Mouse (Mus musculus) yolk sac, embryonic 10.5 days (tissue): ENCODE results near the gene Filip1.
A peak's percentile ranks its signal among the peaks of the same experiment; 100 is the strongest.

Source experiments
- DNase-seq: peaks from one replicate; pipeline ENCODE4 v3.0.0-alpha.2; 2017; ENCODE audit warnings: low spot score

Filip1 gene

GRCm38 (mm10) chr9:79823856-79824255, 188.8 kb downstream of the Filip1 start:
- DNase-seq: no peak

DNA sequence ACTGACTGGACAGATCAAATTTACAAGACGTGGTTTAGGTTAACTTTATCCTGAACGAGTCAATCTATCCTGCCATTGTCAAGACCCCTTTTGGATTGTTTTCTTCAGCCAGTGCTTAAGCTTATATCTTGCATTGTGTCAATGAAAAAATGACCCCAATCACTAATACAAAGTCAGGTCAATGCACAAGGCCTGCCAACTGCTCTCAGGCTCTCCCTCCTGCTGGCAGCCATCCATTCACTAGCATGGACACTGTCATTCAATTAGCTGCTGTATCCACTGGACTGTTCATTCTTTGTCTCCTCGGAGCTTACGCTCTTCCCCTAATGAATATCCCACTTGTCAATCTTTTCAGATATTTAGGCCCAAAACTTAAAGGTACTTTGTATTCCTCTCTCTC, 189.2 kb downstream of the Filip1 start:
- DNase-seq: no peak

- no peak for DNase-seq
These were observed 196.2 kb downstream of the Filip1 start for GRCm38 (mm10) chr9:79816464-79816863.

GRCm38 (mm10) chr9:79816013-79816412, 196.6 kb downstream of the Filip1 start:
- no peak for DNase-seq

- DNase-seq: no peak
These were observed 198.1 kb downstream of the Filip1 start for GRCm38 (mm10) chr9:79814592-79814991.

DNA sequence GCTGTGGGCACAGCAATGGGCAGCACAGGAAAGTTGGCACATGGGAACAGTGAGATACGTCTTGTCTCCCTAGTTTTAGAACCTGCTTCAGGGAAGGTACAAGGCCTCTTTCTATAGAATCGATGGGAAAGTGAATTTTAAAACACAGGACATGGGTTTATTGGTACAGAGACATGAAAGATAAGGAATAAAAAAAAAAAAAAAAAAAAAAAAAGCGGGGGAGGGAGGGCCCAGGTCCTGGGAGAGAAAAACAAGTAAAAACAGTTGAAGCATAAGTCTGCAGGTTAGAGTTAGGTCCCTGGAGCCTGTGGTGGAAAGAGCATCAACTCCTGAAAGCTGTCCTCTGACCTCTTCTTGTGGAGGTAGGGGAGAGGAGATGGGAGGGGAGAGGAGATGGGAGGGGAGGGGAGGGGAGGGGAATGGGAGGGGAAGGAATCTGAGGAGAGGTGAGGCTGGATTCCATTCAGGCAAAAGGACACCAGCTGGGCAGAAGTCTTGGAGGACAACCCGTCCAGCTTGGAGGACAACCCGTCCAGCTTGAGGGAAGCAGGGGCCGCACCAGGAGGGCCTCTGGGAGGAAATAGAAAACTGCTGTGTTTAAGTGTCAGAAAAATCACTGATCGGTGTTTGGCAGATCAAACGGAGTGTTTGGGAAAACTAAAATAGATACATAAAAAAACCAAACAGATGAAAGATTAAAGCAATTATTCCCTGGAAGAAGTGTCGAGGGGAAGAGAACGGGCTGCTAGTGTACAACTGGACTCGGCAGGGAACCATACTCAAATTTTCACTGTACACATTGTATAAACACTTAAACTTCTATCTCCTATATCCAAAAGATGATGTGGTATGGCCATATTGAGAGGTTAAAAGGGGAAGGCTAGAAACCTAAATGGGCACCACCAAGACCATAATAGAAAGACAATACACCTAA, 201.4 kb downstream of the Filip1 start:
- DNase-seq: no peak

DNA sequence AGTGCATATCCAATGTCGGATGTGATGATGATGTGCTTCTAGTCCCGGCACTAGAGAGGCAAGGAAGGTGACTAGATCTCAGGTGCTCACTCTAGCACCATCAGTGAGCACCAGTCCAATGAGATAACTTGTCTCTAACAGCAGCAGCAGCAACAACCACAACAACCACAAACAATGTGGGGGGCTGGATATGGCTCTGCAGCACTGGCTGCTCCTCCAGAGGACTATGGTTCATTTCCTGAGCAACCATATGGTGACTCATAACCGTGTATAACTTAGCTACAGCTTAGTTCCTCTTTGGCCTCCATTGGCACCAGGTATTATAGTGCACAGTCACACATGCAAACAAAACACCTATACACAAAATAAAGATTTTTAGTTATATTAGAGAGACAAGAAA, 202.1 kb downstream of the Filip1 start:
- no peak for DNase-seq

DNA sequence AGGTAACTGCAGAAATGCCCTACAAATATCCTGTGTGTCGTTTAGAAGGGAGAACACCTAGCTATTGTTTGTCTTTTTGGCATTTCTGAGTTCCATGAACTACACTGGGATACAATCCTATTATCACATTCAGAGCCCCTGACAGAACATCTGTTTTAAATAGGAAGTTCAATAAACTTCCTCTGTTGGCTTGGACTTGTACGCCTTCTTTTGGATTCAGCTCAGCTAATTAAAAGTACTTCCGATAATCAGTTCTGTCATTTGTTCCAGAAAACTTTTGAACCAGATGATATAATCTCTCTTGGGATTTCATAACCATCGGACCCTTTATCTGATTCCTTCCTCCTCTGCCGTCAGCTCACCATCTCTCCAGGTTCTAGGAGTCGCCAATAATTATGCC, 203.2 kb downstream of the Filip1 start:
- DNase-seq: no peak

DNA sequence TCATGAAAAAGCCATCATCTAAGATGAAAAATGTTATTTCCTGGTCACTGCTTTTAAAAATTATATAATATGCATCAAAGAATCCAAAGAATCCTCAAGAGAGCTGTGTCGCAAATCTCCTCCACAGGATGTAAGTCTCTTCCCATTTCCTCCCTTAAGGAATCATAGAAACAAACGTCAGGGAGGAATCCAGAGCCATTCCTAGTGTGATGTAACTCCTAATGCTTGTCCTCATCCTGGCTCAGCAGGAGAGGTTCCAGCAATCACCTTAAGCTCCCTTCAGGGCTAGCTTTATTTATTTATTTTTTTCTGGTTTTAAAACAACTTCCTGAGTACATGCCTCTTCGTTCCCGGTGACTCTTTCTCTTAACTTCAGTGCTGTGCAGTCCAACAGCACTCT, 205.5 kb downstream of the Filip1 start:
- no peak for DNase-seq

- DNase-seq: peak; percentile 13
These were observed 206.2 kb downstream of the Filip1 start for GRCm38 (mm10) chr9:79806317-79807075.

DNA sequence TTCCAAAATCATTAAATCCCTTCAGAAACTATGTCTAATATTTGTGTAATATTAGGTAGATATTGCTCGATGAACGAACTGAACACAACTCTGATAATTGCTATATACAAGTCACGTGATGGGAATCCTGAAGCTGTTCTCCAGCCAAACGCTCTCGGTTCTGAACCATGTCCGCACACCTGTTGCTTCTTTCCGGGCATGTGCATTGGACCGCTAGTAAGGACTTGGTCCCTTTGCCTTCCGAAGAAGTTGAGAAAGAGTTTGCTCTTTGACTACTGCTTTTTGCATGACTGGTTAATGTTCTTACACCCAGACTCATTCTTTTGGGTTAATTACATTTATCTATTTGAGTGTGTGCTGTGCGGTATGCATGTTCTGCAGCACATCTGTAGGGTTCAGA, 207.2 kb downstream of the Filip1 start:
- DNase-seq: no peak

DNA sequence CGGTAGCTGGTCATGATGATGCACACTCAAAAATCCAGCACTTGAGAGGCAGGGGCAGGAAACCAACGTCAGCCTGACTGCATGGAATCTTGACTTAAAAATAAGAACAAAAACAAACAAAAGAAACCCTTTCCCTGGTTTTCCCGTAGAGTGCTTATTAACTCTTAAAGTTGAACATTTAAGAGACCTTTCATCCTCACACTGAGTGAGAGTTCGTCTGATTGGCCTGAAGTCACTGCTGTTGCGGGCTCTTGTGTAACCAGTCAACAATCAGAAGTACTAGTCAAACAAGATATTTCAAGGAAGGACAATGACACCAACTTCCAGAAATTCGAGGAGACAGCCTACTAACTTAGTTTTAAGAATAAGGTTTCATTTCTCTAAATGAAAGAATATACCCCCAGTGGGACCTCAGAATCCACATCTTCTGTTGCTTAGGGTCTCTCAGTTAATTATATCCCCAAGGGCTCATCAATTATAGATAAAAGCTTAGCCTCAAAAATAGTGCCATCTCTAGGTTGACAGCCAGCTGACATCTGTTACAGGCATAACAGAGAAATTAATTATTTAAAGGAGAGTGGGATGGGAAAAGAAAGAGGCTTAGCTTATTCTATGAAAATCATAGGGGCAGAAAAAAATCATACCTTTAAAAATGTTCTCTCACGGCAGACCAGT, 216.1 kb downstream of the Filip1 start:
- peak; percentile 50 for DNase-seq

- peak; percentile 39 for DNase-seq
These were observed 217.6 kb downstream of the Filip1 start for GRCm38 (mm10) chr9:79795076-79795475.

DNA sequence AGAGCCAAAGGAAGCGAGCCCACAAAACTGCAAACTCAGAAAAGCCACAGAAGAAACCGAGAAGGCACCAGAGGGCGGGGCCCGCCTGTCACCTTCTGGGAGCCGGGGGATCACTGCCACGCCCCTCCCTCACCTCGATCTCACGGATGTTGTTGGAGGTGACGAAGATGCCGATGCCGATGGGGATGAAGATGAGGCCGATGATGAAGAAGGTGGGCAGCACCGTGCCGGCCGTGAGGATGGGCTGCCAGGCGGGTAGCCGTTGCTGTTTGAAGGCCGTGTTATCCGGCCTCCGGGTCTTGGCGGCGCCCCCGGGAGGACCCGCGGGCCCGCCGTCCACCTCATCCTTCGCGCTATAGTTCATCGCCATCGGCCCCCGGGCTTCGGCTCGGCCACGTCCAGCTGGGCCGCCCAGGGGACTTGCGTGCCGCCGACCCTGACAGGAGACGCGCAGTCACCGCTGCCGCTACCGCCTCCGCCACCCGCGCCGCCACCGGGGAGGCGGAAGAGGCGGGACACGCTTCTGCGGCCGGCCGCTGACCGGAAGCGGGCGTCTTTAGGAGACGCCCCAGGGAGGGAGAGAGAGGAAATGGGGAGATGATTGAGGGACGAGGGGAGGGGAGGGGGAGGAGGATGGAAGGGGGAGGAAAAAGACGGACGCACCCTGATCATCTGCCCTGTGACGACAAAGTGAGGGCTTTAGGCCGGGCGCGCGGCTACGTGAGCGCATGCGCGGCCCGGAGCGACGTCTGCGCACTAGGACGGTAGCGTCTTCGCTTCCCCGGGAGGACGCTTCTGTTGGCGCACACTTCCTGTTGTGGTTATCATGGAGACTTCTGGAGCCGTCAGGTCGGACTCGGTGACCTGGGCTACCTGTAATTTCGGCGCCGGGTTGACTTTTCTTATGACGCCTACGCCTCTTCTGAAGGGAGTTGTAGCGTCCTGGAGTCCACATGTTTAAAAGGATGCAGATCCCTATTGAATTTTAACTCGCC, 219.5 kb downstream of the Filip1 start, which contains the start of gene Tmem30a:
Gene Tmem30a, minus strand, starts transcription at position 667 of the 995 bp plus-strand sequence.
- peak; percentile 97 for DNase-seq

DNA sequence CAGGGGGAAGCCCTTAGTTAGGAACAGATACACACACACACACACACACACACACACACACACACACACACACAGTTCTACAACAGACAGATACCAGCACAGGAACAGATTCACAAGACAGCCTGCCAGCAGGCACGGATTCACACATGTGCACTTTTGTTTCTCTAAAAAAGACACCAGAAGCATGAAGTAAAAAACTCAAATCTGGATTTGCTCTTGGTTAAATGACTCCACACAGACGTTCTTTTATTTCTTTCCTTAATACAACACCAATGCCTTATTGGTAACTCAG, 226.9 kb downstream of the Filip1 start:
- no peak for DNase-seq

DNA sequence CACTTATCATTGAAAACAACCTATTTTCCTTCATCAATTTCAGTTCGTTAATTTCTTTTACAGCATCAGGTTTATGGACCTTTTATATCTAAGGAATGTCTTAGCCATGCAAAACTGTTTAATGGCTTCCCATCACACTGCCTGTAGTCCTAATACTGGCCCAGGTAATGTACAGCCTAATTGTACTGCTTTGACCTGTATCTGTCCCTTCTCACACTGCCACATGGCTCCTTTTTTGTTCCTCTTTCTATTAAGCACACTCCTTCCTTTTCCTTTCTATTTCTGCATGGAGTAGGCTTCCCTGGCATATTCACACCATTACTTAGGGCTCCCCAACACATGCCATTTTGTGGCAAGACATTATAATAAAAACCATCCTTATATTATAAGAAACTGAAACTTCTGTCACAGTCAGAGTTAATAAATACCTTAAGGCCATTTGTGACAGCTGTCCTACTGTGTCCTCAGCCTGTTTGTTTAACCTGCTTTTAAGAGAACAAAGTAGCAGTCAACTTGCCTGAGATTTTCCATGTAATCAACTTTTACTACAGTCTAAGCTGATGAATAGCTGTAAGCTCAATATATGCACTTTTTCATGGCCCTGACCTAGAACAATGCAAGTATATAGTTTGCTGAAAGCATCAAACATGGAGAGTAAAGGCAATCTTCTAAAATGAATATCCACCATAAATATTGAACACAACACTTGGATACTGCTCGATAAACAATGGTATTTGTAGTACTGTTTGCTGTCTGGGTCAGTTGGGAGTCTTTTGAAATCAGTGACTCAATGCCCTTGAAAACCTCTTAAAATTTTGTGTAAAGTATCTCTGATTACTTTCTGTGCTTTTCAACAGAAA, 227.5 kb downstream of the Filip1 start:
- no peak for DNase-seq

DNA sequence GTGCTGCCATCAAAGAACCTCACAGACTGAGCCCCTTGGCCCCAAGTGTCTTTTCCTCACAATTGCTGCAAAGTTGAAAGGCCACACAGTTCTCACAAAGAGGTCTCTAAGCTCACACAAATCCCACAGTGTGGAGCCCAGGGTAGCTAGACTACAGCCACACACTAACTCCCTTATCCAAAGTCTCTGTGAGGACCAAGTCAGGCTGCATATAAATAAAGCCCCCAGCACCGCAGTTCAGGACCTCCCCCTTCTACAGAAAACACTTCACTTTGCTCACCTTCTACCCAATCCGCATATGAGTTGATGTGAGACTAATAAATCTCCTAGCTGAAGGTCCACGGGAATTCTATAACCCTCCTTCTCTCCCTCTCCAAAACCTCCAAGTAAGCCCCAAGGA, 228.2 kb downstream of the Filip1 start:
- no peak for DNase-seq

GRCm38 (mm10) chr9:79779354-79779753, 233.3 kb downstream of the Filip1 start:
- DNase-seq: no peak

DNA sequence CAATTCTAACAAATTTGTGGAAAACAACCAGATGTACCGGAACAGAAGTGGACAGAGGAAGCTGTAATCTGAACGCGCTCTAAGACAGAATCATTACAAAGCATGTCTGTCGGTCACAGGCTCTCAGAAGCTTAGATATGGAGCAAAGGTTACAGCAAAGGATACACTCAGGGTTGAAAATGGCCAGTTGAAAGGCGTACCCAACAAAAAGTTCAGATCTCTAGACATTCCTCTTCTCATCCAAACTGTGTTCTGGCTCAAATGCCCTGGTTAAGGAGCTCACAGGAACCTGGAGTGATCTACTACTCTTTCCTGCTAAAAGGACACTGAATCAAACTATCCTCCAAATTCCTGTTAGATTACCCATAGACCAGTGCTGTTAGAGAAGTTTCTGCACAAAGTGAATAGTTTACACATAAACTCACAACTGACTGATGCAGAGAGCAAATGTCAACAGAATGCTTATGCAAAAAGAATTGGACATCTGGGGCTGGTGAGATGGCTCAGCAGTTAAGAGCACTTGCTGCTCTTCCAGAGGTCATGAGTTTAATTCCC, 245.6 kb downstream of the Filip1 start:
- DNase-seq: peak; percentile 30

DNA sequence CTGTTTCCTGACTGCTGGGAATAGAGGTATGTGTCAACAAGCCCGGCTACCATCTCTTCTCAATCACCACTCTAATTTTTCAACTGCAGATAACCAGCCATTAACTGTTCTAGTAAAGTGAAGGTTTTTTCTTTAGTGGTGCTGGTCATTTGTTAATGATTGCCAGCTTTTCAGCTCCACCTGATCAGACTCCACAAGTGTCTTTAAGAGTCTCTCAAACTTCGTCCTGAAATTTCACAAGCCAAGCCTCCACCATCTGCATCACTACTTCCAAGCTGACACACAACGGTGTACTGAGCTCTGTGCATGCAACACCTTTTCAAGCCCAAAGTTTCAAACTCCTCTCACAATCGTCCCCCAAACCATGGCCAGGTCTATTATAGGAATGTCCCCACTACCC, 247.3 kb downstream of the Filip1 start:
- DNase-seq: peak; percentile 39
